Mouse (Mus musculus) c-Kit-positive CD71-negative TER-119-negative erythroid progenitor cells, embryonic 14.5 days (primary cell): Measurements from ENCODE around the gene Apobec3.

Experiments
- DNase-seq: peaks from one replicate; pipeline ENCODE4 v3.0.0-alpha.2; 2013; ENCODE audit warnings: low read depth

Apobec3 gene

DNA sequence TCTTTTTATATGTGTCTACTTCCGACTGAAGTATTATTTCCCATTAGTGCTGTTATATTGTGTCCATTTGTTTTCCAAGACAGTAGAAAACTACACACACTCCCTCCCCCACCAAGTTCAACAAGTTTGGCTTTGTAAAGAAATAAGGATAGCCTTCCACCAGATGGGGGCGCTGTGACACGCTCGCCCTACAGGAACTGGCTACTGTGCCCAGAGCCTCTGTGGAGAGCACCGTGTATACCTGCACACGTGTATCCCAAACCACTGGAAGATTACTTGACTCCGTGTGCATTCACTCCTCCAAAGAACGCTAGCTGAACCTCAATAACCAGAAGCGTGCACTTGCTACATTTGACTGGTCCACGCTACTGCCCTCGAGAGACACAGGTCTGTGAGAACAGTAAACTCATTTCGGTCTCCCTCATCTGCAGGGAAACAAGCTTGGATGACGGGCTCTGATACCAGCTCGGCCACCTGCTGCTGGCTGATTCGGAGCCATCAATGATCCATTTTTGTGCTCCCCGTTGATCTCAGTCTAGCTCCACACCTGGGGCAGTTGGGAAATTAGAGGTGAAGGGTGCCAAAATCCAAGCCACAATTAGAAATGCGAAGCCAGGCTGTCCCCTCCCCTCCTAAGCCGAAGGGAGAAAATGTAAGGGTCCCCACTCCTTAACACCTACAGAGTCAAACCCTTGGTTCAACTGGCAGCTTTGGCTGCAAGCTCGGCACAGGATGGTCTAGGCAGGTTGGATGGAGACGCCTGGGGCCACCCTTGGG lies at the start of gene Apobec3:
Gene Apobec3, plus strand, starts transcription at position 224 of the 777 bp plus-strand sequence.
- peak; percentile 85 for DNase-seq

GRCm38 (mm10) chr15:79842985-79843384 lies 48.5 kb upstream of the Apobec3 start:
- DNase-seq, result no peak

DNA sequence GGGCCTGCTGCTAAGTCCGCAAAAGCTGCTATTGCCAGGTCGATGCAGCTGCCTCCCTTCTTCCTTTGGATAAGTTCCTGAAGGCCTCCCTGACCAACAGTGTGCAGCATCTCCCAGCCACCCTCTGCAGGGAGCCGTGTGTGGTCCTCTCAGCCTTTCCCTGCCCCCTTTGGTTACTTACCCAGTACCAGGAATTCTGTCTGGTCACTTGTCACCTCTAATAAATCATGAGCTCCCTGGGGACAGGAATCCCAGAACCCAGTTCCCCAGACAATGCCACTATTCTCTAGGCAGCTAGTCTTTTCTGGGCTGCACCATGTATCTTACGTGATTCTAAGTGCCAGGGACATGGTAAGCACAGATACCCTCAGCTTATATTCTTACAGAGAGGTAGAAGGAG lies 45.5 kb upstream of the Apobec3 start:
- no peak for DNase-seq

GRCm38 (mm10) chr15:79847100-79847499 lies 44.4 kb upstream of the Apobec3 start:
- DNase-seq, result no peak

- no peak for DNase-seq
Observed at GRCm38 (mm10) chr15:79850143-79850542, 41.3 kb upstream of the Apobec3 start.

GRCm38 (mm10) chr15:79858979-79859378 lies 32.5 kb upstream of the Apobec3 start:
- DNase-seq, result no peak

DNA sequence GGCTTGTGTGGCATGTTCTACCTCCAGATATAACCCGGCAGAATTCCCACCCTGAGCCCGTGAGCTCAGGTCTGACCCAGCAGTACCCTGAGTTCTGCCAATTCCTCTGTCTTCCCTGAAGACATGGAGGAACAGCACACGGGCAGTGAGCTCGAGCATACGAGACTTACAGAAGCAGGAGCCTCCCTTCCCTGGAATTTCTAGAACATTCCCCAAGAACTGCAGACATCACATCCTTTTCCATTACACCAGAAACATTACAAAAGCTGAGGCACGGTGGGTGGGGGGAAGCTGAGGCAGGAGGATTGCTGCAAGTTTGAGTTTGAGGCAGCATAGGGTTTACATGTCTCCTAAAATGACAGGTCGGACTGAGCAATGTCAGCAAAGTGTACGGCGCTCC lies 31.6 kb upstream of the Apobec3 start:
- no peak for DNase-seq

DNA sequence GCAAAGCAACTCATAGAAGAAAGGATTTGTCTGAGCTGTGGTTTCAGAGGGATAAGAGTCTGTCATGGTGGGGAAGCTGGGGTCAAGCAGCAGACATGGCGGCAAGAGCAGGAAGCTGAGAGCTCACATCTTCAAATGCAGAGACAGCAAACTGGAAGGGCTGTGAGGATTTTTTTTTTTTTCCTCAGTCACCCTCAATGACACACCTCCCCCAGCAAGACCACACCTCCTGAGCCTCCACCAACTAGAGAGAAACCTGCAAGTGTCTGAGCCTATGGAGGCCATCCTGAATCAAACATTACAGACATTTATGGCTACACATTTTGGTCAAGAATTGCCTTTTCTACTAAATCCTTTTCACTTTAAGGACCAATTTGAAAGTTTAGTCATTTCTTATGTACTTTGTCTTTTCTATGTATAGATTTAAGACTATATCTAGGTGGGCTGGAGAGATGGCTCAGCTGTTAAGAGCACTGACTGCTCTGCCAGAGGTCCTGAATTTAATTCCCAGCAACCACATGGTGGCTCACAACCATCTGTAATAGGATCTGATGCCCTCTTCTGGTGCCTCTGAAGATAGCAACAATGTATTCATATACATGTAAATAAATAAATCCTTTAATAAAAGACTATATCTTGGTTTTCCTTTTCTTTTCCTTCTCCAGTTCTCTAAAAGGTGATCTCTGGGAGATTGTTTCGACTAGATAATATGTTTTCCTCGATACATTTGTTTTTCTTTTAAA lies 24.0 kb upstream of the Apobec3 start:
- DNase-seq, result no peak

DNA sequence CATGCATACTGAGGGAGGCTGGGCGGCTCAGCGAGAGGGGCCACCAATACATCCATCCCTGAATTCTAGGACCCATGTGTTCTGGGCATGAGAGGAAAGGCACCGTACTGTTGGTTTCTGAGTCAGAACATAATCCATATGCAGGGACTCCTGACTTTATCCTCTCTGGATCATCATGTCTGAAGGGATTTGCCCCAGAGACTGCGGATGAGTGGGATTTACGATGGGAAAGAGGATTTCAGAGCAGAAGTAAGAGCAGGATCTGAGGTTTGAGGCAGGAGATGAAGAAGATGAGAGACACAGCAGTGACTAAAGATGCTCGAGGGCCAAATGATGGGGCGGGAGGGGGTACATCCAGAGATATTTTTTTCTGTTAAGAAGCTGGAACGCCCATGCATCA lies 17.9 kb upstream of the Apobec3 start:
- no peak for DNase-seq

GRCm38 (mm10) chr15:79873995-79874394 lies 17.5 kb upstream of the Apobec3 start:
- no peak for DNase-seq

DNA sequence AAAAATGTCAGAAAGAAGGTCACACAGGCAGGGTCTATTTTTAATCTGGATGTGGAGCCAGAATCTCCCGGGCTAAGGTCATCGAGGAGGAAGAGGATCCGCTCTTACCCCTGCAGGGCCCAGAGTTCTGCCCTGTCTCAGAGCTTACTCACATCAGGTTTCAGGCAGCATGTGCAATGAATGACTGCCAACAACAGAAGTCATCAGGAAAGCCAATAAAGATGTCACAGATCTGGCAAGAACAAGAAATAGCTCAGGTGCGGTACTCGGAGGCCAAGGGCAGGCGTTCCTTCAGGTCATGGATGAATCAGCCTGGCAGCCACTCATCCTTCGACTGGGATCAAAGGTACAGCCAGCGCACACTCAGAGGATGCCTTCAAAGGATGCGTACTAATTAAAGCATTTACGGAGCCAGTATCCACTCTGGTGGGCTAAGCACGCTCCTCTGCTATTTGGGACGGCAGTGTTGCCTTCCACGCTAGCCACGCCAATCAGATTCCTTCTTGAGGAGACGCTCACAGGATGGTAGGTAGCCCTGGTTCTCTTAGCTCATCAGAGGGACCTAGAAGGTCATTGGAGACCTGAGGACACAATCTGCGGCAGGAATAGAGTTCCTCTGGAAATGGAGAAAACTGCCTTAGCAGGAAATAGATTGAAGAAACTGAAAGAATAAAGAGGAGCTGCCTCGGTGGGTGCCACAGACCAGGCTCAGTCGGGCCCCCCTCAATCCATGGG lies 16.0 kb upstream of the Apobec3 start:
- no peak for DNase-seq

- no peak for DNase-seq
Observed at GRCm38 (mm10) chr15:79878725-79879136, 12.7 kb upstream of the Apobec3 start.

DNA sequence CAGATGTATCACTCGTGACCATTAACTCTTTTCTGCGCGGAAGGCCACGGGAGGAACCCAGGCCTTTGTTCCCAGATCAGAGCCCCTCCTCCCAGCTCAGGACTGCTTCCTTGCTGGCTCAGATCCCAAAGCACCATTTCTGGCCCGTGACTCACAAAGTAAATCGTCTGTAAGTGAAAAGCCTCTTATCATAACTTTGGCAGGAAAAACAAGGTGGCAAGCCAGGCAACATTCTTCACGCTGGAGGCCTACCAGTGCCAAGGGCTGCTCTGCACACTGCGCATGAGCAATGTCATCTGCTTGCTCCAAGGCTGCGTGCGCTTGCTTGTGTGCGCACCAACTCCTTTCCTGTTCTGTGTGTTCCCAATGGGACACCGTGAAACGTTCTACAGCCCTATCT lies 12.1 kb upstream of the Apobec3 start:
- DNase-seq, result no peak

GRCm38 (mm10) chr15:79880477-79880876 lies 11.0 kb upstream of the Apobec3 start:
- DNase-seq, result no peak

DNA sequence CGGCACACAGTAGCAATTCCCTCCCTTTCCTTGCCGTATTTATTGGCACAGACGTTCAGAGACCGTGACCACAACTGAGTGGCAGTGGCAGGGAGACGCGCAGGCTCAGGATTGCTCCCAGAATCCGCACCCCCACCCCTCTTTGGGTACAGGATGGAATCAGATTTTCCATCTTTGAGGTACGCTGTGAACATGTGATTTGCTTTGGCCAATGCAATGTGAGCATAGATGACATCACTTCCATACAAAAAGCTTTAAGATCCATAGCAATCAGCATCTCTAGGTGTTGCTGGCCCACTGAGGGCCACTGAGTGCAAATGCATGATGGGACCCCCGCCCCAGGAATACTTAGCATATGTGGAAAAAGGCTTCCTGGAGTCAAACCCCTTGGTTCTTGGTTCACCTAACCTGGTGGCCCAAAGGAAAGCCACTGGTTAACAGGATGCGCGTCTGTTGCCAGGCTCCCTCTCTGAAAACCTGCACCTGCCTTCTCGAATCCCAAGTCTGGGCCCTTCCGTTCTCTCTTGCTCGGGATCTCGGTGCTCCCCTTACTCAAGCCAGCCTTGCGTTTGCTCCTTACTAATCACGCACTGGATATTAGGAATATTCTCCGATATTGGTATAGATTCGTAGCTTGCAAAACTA lies 8.7 kb upstream of the Apobec3 start:
- no peak for DNase-seq

- peak; percentile 73 for DNase-seq
Observed at GRCm38 (mm10) chr15:79883352-79883822, 8.1 kb upstream of the Apobec3 start.

DNA sequence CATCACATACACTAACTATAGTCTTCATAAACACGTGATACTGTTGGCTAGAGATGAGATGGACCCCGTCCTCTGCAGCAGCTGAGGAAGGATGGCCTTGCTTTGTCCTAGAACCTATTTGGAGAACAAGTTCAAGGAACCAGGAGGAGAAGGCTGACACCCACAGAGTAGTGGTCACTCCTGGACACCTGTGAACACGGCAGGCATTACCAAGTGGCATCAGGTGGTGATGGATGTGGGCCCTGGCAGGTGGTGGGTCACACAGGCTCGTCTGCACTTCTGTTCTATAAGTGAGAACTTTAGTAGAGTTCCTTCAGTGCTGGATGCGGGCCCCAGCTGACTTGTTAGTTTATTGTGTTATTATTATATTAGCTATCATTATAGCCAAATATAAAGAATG lies 6.6 kb upstream of the Apobec3 start:
- DNase-seq, result no peak

- DNase-seq, result peak; percentile 55
Observed at GRCm38 (mm10) chr15:79892213-79892541, 718 bp downstream of the Apobec3 start.

DNA sequence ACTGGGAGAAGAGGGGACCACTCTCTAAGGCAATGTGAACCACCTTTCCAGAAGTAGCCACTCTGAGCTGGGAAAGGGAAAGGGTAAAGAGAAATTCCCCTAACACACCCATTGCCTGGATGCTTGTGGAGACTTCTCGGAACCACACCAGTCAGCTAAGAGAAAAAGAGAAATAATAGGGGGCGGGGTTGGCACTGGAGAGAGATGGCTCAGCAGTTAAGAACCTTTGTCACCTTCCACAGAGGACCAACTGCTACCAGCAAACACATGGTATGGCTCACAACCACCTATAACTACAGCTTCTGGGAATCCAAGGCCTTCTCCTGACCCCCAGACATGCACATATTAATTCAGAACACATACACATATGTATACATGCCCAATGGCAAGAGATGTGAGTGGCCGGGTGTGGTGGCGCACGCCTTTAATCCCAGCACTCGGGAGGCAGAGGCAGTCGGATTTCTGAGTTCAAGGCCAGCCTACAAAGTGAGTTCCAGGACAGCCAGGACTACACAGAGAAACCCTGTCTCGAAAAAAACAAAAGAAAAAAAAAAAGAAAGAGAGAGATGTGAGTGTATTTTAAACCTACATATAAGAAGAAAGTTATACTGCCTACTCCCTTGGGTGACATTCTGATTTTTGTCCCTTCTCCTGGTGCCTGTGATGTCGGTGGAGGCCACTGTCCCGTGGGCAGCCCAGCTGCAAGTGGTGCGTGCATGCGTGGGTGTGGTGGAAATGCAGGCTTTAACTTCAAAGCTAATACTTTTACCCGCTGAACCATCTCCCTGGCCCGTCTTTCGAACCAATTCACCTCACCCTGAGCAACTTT lies 1.8 kb downstream of the Apobec3 start:
- no peak for DNase-seq

DNA sequence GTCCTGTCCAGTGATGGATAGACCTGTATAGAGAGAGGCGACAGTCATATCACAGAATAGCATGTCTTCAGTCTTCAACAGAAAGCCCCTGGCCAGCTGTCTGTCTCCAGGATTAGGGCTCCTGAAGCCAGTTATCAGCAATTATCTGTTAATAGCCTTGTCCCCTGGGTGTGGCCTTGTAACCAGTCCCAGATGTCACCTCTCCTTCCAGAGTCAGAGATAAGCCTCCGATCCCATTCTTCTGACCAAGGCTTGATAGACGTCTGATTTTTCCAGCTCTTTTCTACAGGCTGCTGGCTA lies 2.3 kb downstream of the Apobec3 start:
- DNase-seq, result no peak

DNA sequence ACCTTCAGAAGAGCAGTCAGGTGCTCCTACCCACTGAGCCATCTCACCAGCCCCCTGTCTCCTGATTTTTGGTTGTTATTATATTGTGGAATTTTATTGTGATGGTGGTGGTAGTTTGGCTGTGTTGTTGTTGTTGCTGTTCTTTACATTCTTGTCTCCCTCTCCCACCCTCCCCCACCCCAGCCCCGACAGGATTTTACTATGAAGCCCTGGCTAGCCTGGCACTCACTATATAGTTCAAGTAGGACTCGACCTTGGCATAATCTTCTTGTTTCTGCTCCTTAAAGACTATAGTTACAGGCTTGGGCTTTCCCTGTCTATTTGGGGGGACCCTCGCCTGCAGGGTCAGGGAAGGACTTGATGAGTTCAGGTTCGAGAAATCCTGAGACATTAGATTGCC lies 2.9 kb downstream of the Apobec3 start:
- DNase-seq, result no peak
